Mouse (Mus musculus): ENCODE measurements around the gene Sorl1. TPM values are rescaled to one million over a fixed set of nuclear protein-coding genes. Genes with fewer than 3 reads are reported as not detected.
"Not testable (repeated sequence)": the region's sequence is repeated elsewhere in the genome, so short reads cannot be mapped to it uniquely, and the experiment has no call there.

Gene Sorl1
- polyA plus RNA-seq, 1 experiment from 2014 or later: 2.3 TPM

- H3K9me3 ChIP-seq (replicated peaks): no peaks in the 10 kb centered on the region
- no peak overlapping the region for H3K27ac ChIP-seq (replicated peaks)
- no peak overlapping the region for H3K4me3 ChIP-seq
- H3K36me3 ChIP-seq: no peaks in the 10 kb centered on the region
- DNase-seq (ENCODE audit: low spot score): no peak
- no peaks in the 10 kb centered on the region for H3K27me3 ChIP-seq (ENCODE audit: low read depth, poor library complexity, severe bottlenecking)
- 93% methylated on average over 16 of the region's 16 CpGs for WGBS
- H3K4me1 ChIP-seq: peaks cover 12% of the 10 kb centered on the region
Observed at GRCm38 (mm10) chr9:42077112-42077845, 46.8 kb downstream of the Sorl1 start.

DNA sequence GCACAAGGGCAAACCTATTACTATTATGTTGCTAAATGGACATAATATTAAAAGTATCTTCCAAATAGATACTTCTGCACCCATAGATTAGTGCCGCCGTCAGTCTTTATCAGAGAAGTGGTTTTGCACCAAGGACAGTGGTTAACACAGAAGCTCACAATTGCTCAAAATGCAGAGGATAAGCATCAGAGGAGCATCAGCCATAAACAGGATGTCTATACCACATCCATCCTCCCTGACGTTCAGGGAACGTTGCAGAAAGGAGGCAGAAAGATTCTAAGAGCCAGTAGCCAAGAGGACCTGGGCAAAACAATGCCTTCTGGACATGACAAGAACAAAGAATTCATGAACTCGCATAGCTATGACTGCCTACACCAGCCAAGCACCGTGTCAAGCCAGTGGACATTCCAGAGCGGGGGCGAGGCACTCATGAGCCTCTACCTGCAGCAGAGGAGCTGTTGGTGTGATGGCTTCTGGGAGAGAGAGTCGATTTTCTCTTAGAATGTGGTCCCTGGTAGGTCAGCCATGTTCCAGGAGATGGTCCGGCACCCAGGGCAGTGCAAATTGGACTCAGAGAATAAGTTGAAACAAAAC, 47.7 kb downstream of the Sorl1 start:
- no peak for DNase-seq (ENCODE audit: low spot score)
- Histone ChIP-seq H3K27ac (replicated peaks) (no peak overlapping the region), H3K4me3 (no peak overlapping the region), H3K36me3 (no peaks in the 10 kb centered on the region), H3K9me3 (replicated peaks) (no peaks in the 10 kb centered on the region), H3K4me1 (peaks cover 12% of the 10 kb centered on the region), H3K27me3 (ENCODE audit: low read depth, poor library complexity, severe bottlenecking) (no peaks in the 10 kb centered on the region)
- 90% methylated on average over 10 of the region's 10 CpGs for WGBS

- H3K4me3 ChIP-seq: no peak overlapping the region
- H3K4me1 ChIP-seq: peaks cover 12% of the 10 kb centered on the region
- H3K27me3 ChIP-seq (ENCODE audit: low read depth, poor library complexity, severe bottlenecking): no peaks in the 10 kb centered on the region
- H3K27ac ChIP-seq (replicated peaks): no peak overlapping the region
- 42% methylated on average over 2 of the region's 2 CpGs for WGBS
- no peaks in the 10 kb centered on the region for H3K9me3 ChIP-seq (replicated peaks)
- H3K36me3 ChIP-seq: no peaks in the 10 kb centered on the region
- no peak for DNase-seq (ENCODE audit: low spot score)
Observed at GRCm38 (mm10) chr9:42075241-42075640, 48.9 kb downstream of the Sorl1 start.

- no peak for DNase-seq (ENCODE audit: low spot score)
- Histone ChIP-seq H3K4me3 (no peak overlapping the region), H3K27ac (replicated peaks) (no peak overlapping the region), H3K9me3 (replicated peaks) (no peaks in the 10 kb centered on the region), H3K36me3 (no peaks in the 10 kb centered on the region), H3K4me1 (peaks cover 4% of the 10 kb centered on the region; the same call in 1 of the 2 replicates), H3K27me3 (ENCODE audit: low read depth, poor library complexity, severe bottlenecking) (no peaks in the 10 kb centered on the region)
- 72% methylated on average over 4 of the region's 4 CpGs for WGBS
Observed at GRCm38 (mm10) chr9:42072010-42072409, 52.1 kb downstream of the Sorl1 start.

DNA sequence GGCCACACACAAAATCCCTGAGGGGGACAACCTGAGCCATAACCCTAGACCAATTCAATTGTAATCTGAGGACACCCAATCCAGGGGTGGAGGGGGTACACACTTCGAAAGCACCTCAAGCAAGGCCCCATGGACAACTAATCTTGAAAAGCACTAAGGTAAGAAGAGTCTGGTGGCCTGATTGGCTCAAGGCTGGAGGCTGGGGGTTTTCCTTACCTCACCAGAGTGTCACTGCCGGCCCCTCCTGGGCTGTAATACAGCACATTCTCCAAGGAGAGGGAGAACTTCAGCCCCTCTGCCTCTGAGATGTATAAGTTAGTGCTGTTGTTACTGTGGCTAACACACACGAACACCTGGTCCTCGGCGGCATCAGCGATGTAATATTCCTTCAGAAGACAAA, 53.2 kb downstream of the Sorl1 start:
- Histone ChIP-seq H3K4me3 (no peak overlapping the region), H3K4me1 (peaks cover 4% of the 10 kb centered on the region; the same call in 1 of the 2 replicates), H3K9me3 (replicated peaks) (no peaks in the 10 kb centered on the region), H3K27me3 (ENCODE audit: low read depth, poor library complexity, severe bottlenecking) (no peaks in the 10 kb centered on the region), H3K27ac (replicated peaks) (no peak overlapping the region), H3K36me3 (no peaks in the 10 kb centered on the region)
- DNase-seq (ENCODE audit: low spot score): no peak
- 94% methylated on average over 6 of the region's 6 CpGs for WGBS

GRCm38 (mm10) chr9:42069471-42069870, 54.6 kb downstream of the Sorl1 start:
- Histone ChIP-seq H3K9me3 (replicated peaks) (no peaks in the 10 kb centered on the region), H3K27ac (replicated peaks) (no peak overlapping the region), H3K4me1 (no peaks in the 10 kb centered on the region), H3K4me3 (no peak overlapping the region), H3K36me3 (no peaks in the 10 kb centered on the region), H3K27me3 (ENCODE audit: low read depth, poor library complexity, severe bottlenecking) (no peaks in the 10 kb centered on the region)
- 92% methylated on average over 5 of the region's 5 CpGs for WGBS
- no peak for DNase-seq (ENCODE audit: low spot score)

GRCm38 (mm10) chr9:42067950-42068349, 56.1 kb downstream of the Sorl1 start:
- Histone ChIP-seq H3K27ac (replicated peaks) (no peak overlapping the region), H3K27me3 (ENCODE audit: low read depth, poor library complexity, severe bottlenecking) (no peaks in the 10 kb centered on the region), H3K4me3 (no peak overlapping the region), H3K4me1 (no peaks in the 10 kb centered on the region), H3K9me3 (replicated peaks) (no peaks in the 10 kb centered on the region), H3K36me3 (no peaks in the 10 kb centered on the region)
- DNase-seq (ENCODE audit: low spot score): no peak
- WGBS: 91% methylated on average over 9 of the region's 9 CpGs

- WGBS: 91% methylated on average over 1 of the region's 1 CpGs
- DNase-seq (ENCODE audit: low spot score): no peak
- H3K27me3 ChIP-seq (ENCODE audit: low read depth, poor library complexity, severe bottlenecking): no peaks in the 10 kb centered on the region
- H3K4me3 ChIP-seq: no peak overlapping the region
- no peak overlapping the region for H3K27ac ChIP-seq (replicated peaks)
- no peaks in the 10 kb centered on the region for H3K9me3 ChIP-seq (replicated peaks)
- H3K4me1 ChIP-seq: 0 out of 2 replicates have a peak, but pooled peaks cover 2% of the 10 kb centered on the region
- no peaks in the 10 kb centered on the region for H3K36me3 ChIP-seq
Observed at GRCm38 (mm10) chr9:42065756-42066155, 58.3 kb downstream of the Sorl1 start.

DNA sequence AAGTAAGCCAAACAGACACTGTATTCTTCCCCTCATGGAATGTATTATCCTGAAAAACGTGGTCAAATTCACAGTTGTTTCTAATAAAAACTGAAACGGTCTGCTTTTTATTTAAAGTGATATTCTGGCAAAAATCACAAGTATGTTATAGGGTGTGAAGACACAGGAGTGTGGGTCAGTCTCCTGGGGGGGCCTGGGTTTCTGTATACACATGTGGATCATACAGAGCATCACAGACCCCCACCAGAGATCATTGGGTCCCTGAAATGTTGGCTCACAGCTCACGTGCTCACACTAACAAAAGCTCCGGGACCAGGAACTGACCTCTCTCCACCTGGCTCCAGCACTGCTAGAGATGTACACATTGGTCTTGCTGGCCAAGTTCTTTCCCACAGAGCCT, 60.7 kb downstream of the Sorl1 start:
- no peak for DNase-seq (ENCODE audit: low spot score)
- 83% methylated on average over 4 of the region's 4 CpGs for WGBS
- H3K4me1 ChIP-seq: 0 out of 2 replicates have a peak, but pooled peaks cover 2% of the 10 kb centered on the region
- no peak overlapping the region for H3K4me3 ChIP-seq
- no peaks in the 10 kb centered on the region for H3K9me3 ChIP-seq (replicated peaks)
- H3K36me3 ChIP-seq: no peaks in the 10 kb centered on the region
- no peak overlapping the region for H3K27ac ChIP-seq (replicated peaks)
- H3K27me3 ChIP-seq (ENCODE audit: low read depth, poor library complexity, severe bottlenecking): 0 out of 2 replicates have a peak, but pooled peaks cover 2% of the 10 kb centered on the region

- 0 out of 2 replicates have a peak, but pooled peaks cover 2% of the 10 kb centered on the region for H3K4me1 ChIP-seq
- H3K27me3 ChIP-seq (ENCODE audit: low read depth, poor library complexity, severe bottlenecking): peaks cover 13% of the 10 kb centered on the region
- H3K4me3 ChIP-seq: no peak overlapping the region
- DNase-seq (ENCODE audit: low spot score): no peak
- no peak overlapping the region for H3K27ac ChIP-seq (replicated peaks)
- H3K9me3 ChIP-seq (replicated peaks): no peaks in the 10 kb centered on the region
- WGBS: 88% methylated on average over 8 of the region's 8 CpGs
- H3K36me3 ChIP-seq: no peaks in the 10 kb centered on the region
Observed at GRCm38 (mm10) chr9:42062269-42062668, 61.8 kb downstream of the Sorl1 start.

GRCm38 (mm10) chr9:42059006-42059405, 65.1 kb downstream of the Sorl1 start:
- not testable (repeated sequence) for H3K27ac ChIP-seq (replicated peaks); H3K4me3 ChIP-seq; H3K9me3 ChIP-seq (replicated peaks); H3K36me3 ChIP-seq; DNase-seq (ENCODE audit: low spot score)
- Histone ChIP-seq H3K27me3 (ENCODE audit: low read depth, poor library complexity, severe bottlenecking) (peaks cover 45% of the 10 kb centered on the region), H3K4me1 (peaks cover 18% of the 10 kb centered on the region)
- WGBS: 92% methylated on average over 2 of the region's 2 CpGs

DNA sequence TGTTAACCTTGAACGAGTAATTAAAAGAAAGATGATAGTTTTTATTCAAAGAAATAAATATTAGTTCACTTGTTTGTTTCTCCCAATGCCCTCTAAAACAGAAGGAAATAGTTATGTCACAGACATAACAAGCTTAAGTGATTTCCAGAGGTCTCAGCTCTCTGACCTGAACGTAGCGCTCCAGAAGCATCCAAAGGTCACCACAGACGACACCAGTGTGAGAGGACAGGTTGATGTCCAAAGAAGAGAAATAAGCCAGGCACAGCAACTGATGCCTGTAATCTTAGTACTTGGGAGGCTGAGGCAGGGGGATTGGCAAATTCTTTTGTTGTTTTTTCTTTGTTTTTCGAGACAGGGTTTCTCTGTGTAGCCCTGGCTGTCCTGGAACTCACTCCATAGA, 67.5 kb downstream of the Sorl1 start:
- H3K36me3 ChIP-seq: no peaks in the 10 kb centered on the region
- H3K4me1 ChIP-seq: peaks cover 31% of the 10 kb centered on the region
- peaks cover 64% of the 10 kb centered on the region for H3K27me3 ChIP-seq (ENCODE audit: low read depth, poor library complexity, severe bottlenecking)
- no peaks in the 10 kb centered on the region for H3K9me3 ChIP-seq (replicated peaks)
- WGBS: 86% methylated on average over 5 of the region's 5 CpGs
- H3K4me3 ChIP-seq: no peak overlapping the region
- no peak for DNase-seq (ENCODE audit: low spot score)
- H3K27ac ChIP-seq (replicated peaks): no peak overlapping the region

DNA sequence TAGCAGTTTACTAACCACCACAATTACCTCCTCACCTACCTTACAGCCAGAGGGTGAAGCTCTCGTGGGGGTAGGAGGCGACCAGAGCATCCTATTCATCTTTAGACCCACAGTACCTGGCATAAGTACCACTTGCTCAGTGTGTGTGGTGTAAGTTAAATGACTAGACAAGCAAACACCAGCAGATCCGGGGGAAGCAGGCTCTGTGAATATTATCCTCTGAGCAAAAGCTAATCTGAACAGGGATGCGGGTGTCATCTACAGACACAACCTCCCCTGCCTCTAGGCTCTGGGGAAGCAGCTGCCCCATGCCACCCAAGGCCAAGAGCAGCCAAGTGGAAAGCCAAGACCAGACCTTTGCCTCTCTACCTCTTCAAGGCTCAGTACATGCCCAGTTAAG, 68.7 kb downstream of the Sorl1 start:
- H3K27me3 ChIP-seq (ENCODE audit: low read depth, poor library complexity, severe bottlenecking): peaks cover 75% of the 10 kb centered on the region
- no peak overlapping the region for H3K4me3 ChIP-seq
- no peak overlapping the region for H3K27ac ChIP-seq (replicated peaks)
- no peak for DNase-seq (ENCODE audit: low spot score)
- 84% methylated on average over 4 of the region's 4 CpGs for WGBS
- peaks cover 31% of the 10 kb centered on the region for H3K4me1 ChIP-seq
- H3K36me3 ChIP-seq: no peaks in the 10 kb centered on the region
- peaks cover 5% of the 10 kb centered on the region; the same call in 1 of the 2 replicates for H3K9me3 ChIP-seq (replicated peaks)
